Mouse (Mus musculus) gastrocnemius, adult 18-20 months (tissue): ENCODE results near the gene H2afy. TPM values are rescaled to one million over a fixed set of nuclear protein-coding genes. Genes with fewer than 3 reads are reported as not detected.
A peak's percentile ranks its signal among the peaks of the same experiment; 100 is the strongest.

Experiments
- DNase-seq: peaks from one replicate; pipeline ENCODE4 v3.0.0; 2021; ENCODE audit warnings: low spot score
- total RNA-seq, 2 experiments: library from RNA; stranded (reverse); gene quantifications; 2 replicates each; pipeline ENCODE4 v1.2.3; 2021

Gene H2afy
- total RNA-seq, 2 experiments from 2014 or later: 59.7 to 70.6 TPM

DNA sequence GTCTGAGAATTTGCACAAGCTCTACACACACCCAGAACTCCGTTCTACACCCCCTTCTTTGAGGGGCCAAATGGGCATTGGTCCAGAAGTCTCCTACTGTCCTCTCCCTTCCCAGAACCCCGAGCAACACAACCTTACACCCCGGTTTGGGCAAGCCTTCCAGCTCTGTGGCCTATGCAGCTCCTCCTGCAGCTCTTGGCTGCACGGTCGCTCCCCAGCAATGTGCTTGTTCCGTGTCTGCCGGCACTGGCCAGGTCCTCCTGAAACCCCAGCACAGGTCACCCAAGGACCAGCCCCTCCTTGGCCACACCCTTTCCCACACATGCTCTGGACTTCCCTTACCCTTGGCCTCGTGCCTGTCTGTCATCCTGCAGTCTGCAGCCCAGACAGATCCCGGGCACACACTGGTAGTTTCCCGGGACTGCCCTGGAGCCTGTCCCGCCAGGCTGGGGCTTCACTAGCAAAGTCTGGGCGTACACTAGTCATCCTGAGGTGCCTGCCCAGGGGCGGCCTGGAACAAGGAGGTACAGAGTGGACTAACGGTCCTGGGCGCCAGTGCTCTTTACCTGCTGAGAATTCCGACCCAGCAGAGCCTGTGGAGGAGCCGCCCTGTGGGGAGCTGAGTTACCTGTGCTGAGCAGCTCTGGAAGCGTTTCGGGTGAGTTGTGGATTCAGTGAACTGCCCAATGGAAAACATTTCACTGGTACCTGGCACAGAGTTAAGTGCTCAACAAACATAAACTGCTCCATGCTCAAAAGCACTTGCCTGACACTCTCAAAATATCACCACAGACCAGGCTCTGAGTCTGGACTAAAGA lies 22.5 kb downstream of the H2afy start:
- peak; percentile 46 for DNase-seq

- DNase-seq: no peak
These were observed 23.2 kb downstream of the H2afy start for GRCm38 (mm10) chr13:56112980-56113379.

- no peak for DNase-seq
These were observed 23.7 kb downstream of the H2afy start for GRCm38 (mm10) chr13:56112496-56112895.

DNA sequence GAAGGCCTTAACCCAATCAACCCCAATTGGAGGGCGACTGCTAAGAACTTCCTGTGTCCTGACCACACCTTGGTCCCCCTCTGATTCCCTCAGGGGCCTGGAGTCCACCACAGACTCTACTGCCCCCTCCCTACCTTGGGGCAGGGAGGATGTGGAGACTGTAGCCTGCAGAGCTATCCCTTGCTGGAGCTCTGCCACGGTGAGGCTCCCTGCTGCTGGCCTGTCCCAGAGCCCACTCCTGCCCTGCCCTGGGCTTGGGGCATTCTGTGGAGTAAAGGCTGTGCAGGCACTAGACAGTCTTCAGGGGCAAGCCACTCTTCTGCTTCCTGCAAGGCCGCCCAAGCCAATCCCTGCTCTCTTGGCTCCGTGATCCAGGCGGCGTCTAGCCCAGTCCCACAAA lies 24.6 kb downstream of the H2afy start:
- DNase-seq: no peak

GRCm38 (mm10) chr13:56110694-56111531 lies 25.2 kb downstream of the H2afy start:
- DNase-seq: no peak

GRCm38 (mm10) chr13:56109703-56110102 lies 26.5 kb downstream of the H2afy start:
- DNase-seq: no peak

GRCm38 (mm10) chr13:56108849-56109519 lies 27.2 kb downstream of the H2afy start:
- DNase-seq: no peak

DNA sequence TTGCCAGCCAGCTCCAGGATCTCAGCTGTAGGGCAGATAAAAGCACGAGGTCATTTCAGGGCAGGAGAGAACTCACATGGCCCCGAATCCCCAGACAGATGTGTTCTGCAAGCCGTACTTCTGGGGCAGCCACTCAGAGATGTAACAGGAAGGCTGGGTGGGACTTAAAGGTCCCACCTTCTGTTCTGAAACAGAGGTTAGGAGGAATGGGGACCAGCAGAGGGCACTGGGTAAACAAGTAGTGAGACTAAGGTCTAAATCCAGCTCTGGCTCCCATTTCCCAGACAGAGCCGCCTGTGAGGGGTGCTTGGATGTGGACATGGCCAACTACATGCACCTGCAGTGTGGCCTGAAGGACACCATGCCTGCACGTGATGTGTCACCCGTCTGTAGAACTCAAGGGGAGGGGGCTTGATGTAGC lies 31.2 kb downstream of the H2afy start:
- no peak for DNase-seq

GRCm38 (mm10) chr13:56103796-56104746 lies 32.1 kb downstream of the H2afy start:
- DNase-seq: no peak

DNA sequence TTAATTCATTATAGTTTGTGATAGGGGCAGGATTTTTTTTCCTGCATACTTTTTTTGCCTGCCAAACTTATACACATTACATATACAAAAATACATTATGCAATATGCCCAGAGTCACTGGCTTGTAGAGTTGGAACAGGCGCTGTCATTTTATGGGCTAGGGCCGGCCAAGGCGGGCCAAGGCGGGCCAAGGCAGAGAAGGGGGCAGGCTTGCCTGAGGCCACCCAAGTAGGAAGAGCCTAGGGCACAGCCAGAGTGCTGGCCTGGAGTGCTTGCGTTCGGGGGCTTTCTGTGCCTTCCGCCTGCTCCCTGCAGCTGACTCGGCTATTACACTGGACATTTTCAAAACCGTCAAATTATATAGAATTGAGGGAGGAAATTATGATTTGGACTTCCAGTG lies 34.0 kb downstream of the H2afy start:
- no peak for DNase-seq

- no peak for DNase-seq
These were observed 40.5 kb downstream of the H2afy start for GRCm38 (mm10) chr13:56095601-56096195.

DNA sequence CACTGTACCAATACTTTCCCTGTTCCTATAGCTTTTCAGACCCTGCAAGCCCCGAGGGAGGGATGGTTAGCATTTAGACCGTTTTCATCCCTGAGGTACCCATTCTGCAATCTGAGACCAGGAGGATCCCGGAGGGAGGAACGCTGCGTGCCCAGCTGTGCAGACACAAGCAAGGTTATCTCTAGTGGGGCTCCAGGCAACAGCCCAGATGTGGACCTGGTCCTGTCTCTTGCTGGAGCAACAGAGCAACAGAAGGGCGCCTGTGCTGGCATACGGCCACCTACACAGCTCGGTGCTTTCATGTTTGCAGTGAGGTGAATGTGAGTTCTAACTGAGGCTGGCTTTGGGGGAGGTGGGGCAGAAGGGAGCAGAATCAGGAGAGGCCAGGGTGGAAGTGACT lies 41.6 kb downstream of the H2afy start:
- DNase-seq: no peak

GRCm38 (mm10) chr13:56093680-56094079 lies 42.5 kb downstream of the H2afy start:
- DNase-seq: no peak

- no peak for DNase-seq
These were observed 43.6 kb downstream of the H2afy start for GRCm38 (mm10) chr13:56092606-56093005.

GRCm38 (mm10) chr13:56090597-56090996 lies 45.6 kb downstream of the H2afy start:
- DNase-seq: no peak

DNA sequence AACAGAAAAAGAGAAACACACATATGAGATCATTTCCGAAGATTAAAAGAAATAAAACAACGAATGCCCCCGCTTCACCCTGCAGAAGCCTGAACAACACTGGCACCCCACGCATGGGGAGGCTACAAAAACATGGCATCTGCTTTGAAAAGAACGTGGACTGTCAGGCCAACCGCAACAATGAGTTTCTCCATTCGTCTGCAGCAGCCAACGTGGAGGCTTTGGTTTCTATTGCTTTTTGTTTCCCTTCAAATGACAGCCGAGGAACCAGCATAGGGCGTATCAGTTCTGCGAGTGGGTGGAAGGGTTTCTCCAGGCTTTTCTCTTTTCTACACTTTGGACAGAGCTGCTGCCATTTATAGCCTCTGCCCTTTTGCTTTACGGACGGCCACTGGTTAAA lies 47.6 kb downstream of the H2afy start:
- DNase-seq: no peak

DNA sequence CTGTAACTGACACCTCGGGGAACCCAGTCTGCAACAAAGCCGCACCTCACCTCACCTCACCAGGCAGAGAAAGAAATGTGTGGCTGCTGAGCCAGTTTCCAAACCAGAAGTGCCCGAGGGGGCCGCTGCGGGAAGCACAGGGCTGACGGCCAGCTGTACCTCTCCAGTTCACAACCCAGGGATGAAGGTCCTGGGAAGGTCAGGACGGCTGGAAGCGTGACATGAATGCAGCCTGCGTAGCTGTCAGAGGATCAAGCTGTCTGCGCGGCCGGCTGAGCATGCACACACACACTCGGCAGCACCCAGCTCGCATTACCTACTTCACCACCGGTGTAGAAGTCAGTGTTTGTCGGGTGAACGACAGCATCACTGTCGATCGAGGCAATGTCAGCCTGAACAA lies 48.2 kb downstream of the H2afy start:
- DNase-seq: peak; percentile 43

DNA sequence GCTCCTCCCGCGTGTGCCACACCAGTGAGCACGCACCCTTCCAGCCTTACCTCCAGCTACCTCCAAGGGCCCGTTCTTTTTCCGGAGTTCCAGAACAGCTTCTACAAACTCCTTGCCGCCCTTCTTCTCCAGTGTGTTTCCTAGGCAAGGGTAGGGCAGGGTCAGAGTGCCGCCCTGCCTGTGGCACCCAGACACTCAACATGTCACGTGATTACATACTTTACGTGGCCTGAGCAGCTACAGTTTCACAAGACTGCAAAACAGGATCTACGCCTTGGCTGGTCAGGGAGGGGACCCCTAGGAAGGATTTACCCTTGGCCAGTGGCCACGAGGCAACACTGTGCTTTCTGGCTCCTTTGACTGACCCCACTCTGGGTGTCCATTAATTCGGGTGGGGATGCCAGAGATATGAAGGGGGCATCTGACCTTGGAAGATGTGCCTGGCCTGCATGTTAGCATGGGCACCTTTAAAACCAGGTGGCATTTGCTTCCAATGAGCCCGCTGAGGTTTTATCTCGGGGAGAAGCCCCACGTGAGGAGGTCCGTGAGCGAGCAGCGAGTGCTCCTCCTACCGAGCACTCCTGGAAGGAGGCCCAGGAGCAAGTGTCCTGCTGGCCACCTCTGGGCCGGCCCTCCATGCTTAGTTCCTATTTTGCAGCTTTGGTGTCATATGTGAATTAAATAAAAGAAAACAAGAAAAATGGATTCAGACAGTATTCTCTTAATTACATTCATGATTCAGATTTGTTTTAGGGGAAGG lies 51.8 kb downstream of the H2afy start:
- no peak for DNase-seq

GRCm38 (mm10) chr13:56081656-56082055 lies 54.5 kb downstream of the H2afy start:
- no peak for DNase-seq

GRCm38 (mm10) chr13:56079616-56080015 lies 56.5 kb downstream of the H2afy start:
- no peak for DNase-seq
